Mouse (Mus musculus) testis, adult 2 months (tissue): ENCODE data around the gene Zfp523.

Experiments used
- CTCF ChIP-seq: fragments of 200-500 bp; IDR thresholded peaks from 2 replicates; pipeline ENCODE4 v1.5.1; 2012; ENCODE audit warnings: low read depth, mild to moderate bottlenecking, inconsistent platforms, low read length, moderate library complexity; ENCODE audit not compliant: control insufficient read depth, insufficient read depth, insufficient replicate concordance
- POLR2A ChIP-seq: fragments of 200-500 bp; IDR thresholded peaks from 2 replicates; pipeline ENCODE4 v1.6.1; 2012; ENCODE audit warnings: low read depth, mild to moderate bottlenecking, inconsistent platforms, low read length, moderate library complexity; ENCODE audit not compliant: control insufficient read depth

- no peak for TF ChIP-seq CTCF
- TF ChIP-seq POLR2A, result no peak
These were observed 47.1 kb upstream of the Zfp523 start for GRCm38 (mm10) chr17:28129796-28130195.
